Mouse (Mus musculus) stomach, postnatal 0 days (tissue): ENCODE measurements around the gene Ttc16. TPM values are rescaled to one million over a fixed set of nuclear protein-coding genes. Genes with fewer than 3 reads are reported as not detected.

Experiments
- ATAC-seq: fragments of 200-750 bp; cut with Nextera tagmentation; 2 replicates; pipeline ENCODE4 v1.8.0; 2017; ENCODE audit not compliant: low FRiP score, low TSS enrichment
- DNase-seq: peaks from one replicate; pipeline ENCODE4 v3.0.0-alpha.2; 2016; ENCODE audit warnings: low spot score
- H3K27ac ChIP-seq: fragments of 300-500 bp; sonication (generic); replicated peaks from 2 replicates; pipeline ENCODE4 v1.5.1; 2014; ENCODE audit warnings: mild to moderate bottlenecking, control low read depth
- H3K27me3 ChIP-seq: fragments of 300-500 bp; sonication (generic); 2 replicates; pipeline ENCODE4 v1.6.1; 2014; ENCODE audit warnings: low read length; ENCODE audit not compliant: control insufficient read depth, insufficient read depth
- H3K36me3 ChIP-seq: fragments of 300-500 bp; sonication (generic); 2 replicates; pipeline ENCODE4 v1.6.1; 2014; ENCODE audit warnings: low read length, mixed read lengths; ENCODE audit not compliant: control insufficient read depth, insufficient read depth
- H3K4me1 ChIP-seq: fragments of 300-500 bp; sonication (generic); replicated peaks from 2 replicates; pipeline ENCODE4 v1.6.1; 2014; ENCODE audit warnings: antibody characterized with exemption; ENCODE audit not compliant: control insufficient read depth, insufficient read depth
- H3K4me2 ChIP-seq: fragments of 300-500 bp; sonication (generic); replicated peaks from 2 replicates; pipeline ENCODE4 v1.6.1; 2014; ENCODE audit warnings: low read depth, mild to moderate bottlenecking, control low read depth, moderate library complexity
- H3K4me3 ChIP-seq: fragments of 300-500 bp; sonication (generic); 2 replicates; pipeline ENCODE4 v1.5.1; 2014; ENCODE audit warnings: low read depth, low read length, control low read depth
- H3K9ac ChIP-seq: fragments of 300-500 bp; sonication (generic); 2 replicates; pipeline ENCODE4 v1.6.1; 2014; ENCODE audit warnings: mild to moderate bottlenecking, low read length, control low read depth, mixed read lengths
- H3K9me3 ChIP-seq: fragments of 300-500 bp; sonication (generic); 2 replicates; pipeline ENCODE4 v1.6.1; 2016; ENCODE audit warnings: low read length; ENCODE audit not compliant: control insufficient read depth
- CTCF ChIP-seq: IDR thresholded peaks from 2 replicates; pipeline ENCODE4 v1.5.1; 2016; ENCODE audit warnings: antibody characterized with exemption, low read depth, mild to moderate bottlenecking, moderate library complexity
- EP300 ChIP-seq: optimal IDR thresholded peaks from 2 replicates; pipeline ENCODE3; 2016; ENCODE audit warnings: antibody characterized with exemption
- WGBS: fragments of 180-500 bp; shearing (Covaris S2); extraction: QIAGEN DNeasy Blood & Tissue Kit; methylation state at CpG from one replicate; pipeline ENCODE4 v1.1.7; 2014; 5-methylcytosine and 5-hydroxymethylcytosine counted together
- polyA plus RNA-seq: library from polyadenylated mRNA; unstranded; fragments of >200 nt; fragmentation: Nextera tagmentation; extraction: Ambion mirVana; gene quantifications from 2 replicates; pipeline ENCODE4 v1.2.1, GENCODE M21; 2015

Ttc16 gene
- polyA plus RNA-seq, 1 experiment from 2014 or later: 0.06 TPM

GRCm38 (mm10) chr2:32714987-32715425 is 60.4 kb downstream of the Ttc16 start:
- Histone ChIP-seq H3K4me1 (no peaks in the 10 kb centered on the region; the same call in 1 of the 2 replicates), H3K27me3 (no peaks in the 10 kb centered on the region), H3K9me3 (no peaks in the 10 kb centered on the region), H3K9ac (0 out of 2 replicates have a peak overlapping the region, but pooled peaks have one; percentile 23), H3K4me2 (no peak overlapping the region), H3K27ac (peak overlapping the region; percentile 97), H3K4me3 (no peak overlapping the region), H3K36me3 (no peaks in the 10 kb centered on the region)
- ATAC-seq (peak; percentile 33; the same call in 1 of the 2 replicates), DNase-seq (peak; percentile 70)
- TF ChIP-seq EP300 (no peak), CTCF (no peak; the same call in 1 of the 2 replicates)
- 44% methylated on average over 4 of the region's 4 CpGs for WGBS

- peaks cover 6% of the 10 kb centered on the region for H3K36me3 ChIP-seq
- no peaks in the 10 kb centered on the region; the same call in 1 of the 2 replicates for H3K4me1 ChIP-seq
- ATAC-seq: no peak
- H3K27me3 ChIP-seq: no peaks in the 10 kb centered on the region
- peak overlapping the region; percentile 84; the same call in 1 of the 2 replicates for H3K9ac ChIP-seq
- TF ChIP-seq CTCF (no peak), EP300 (no peak)
- no peak for DNase-seq
- 42% methylated on average over 11 of the region's 11 CpGs for WGBS
- H3K9me3 ChIP-seq: no peaks in the 10 kb centered on the region
- peak overlapping the region; percentile 97 for H3K27ac ChIP-seq
- no peak overlapping the region for H3K4me2 ChIP-seq
- no peak overlapping the region for H3K4me3 ChIP-seq
Observed at GRCm38 (mm10) chr2:32714117-32714986, 61.1 kb downstream of the Ttc16 start.

GRCm38 (mm10) chr2:32712934-32713817 is 62.3 kb downstream of the Ttc16 start, which contains the start of gene Cdk9:
Gene Cdk9, minus strand, starts transcription at chr2:32713076.
- under 1% methylated on average over 37 of the region's 79 CpGs for WGBS
- Histone ChIP-seq H3K27me3 (no peaks in the 10 kb centered on the region), H3K4me2 (peak within 1 kb of the TSS; percentile 84), H3K4me1 (no peaks in the 10 kb centered on the region; the same call in 1 of the 2 replicates), H3K4me3 (peak within 1 kb of the TSS; percentile 81), H3K9ac (peak within 1 kb of the TSS; percentile 84), H3K36me3 (peaks cover 11% of the 10 kb centered on the region), H3K27ac (peak within 1 kb of the TSS; percentile 97), H3K9me3 (no peaks in the 10 kb centered on the region)
- TF ChIP-seq CTCF (peak; percentile 99), EP300 (no peak)
- ATAC-seq: peak; percentile 86
- DNase-seq: peak; percentile 95

GRCm38 (mm10) chr2:32712586-32712933 is 62.9 kb downstream of the Ttc16 start:
- peak overlapping the region; percentile 84 for H3K9ac ChIP-seq
- peaks cover 15% of the 10 kb centered on the region for H3K36me3 ChIP-seq
- no peaks in the 10 kb centered on the region; the same call in 1 of the 2 replicates for H3K4me1 ChIP-seq
- H3K27me3 ChIP-seq: no peaks in the 10 kb centered on the region
- H3K4me3 ChIP-seq: peak overlapping the region; percentile 81
- H3K4me2 ChIP-seq: peak overlapping the region; percentile 84
- DNase-seq (peak; percentile 96), ATAC-seq (peak; percentile 89)
- 2% methylated on average over 21 of the region's 44 CpGs for WGBS
- H3K27ac ChIP-seq: peak overlapping the region; percentile 97
- TF ChIP-seq CTCF (no peak), EP300 (no peak)
- H3K9me3 ChIP-seq: no peaks in the 10 kb centered on the region

GRCm38 (mm10) chr2:32712108-32712551 is 63.3 kb downstream of the Ttc16 start:
- peak; percentile 29 for TF ChIP-seq CTCF
- no peak for TF ChIP-seq EP300

More at GRCm38 (mm10) chr2:32712108-32712551, 63.3 kb downstream of the Ttc16 start:
- H3K9me3 ChIP-seq: no peaks in the 10 kb centered on the region
- peak overlapping the region; percentile 84 for H3K4me2 ChIP-seq
- peak overlapping the region; percentile 81 for H3K4me3 ChIP-seq
- no peaks in the 10 kb centered on the region for H3K27me3 ChIP-seq
- DNase-seq (peak; percentile 89), ATAC-seq (peak; percentile 64)
- no peaks in the 10 kb centered on the region for H3K4me1 ChIP-seq
- under 1% methylated on average over 41 of the region's 41 CpGs for WGBS
- peak overlapping the region; percentile 97 for H3K27ac ChIP-seq
- H3K9ac ChIP-seq: peak overlapping the region; percentile 84
- peaks cover 15% of the 10 kb centered on the region for H3K36me3 ChIP-seq
